Mouse (Mus musculus) layer of hippocampus, adult 11-12 months (tissue): ENCODE measurements at regions not wholly inside any gene's neighbourhood (a gene's known extent, or its start where the extent isn't known, plus 50 kb on each side); places are given as distances from the start of the nearest gene placed in this dataset.

Experiments
- DNase-seq: peaks from one replicate; pipeline ENCODE4 v3.0.0; 2022; ENCODE audit warnings: low spot score

GRCm38 (mm10) chr13:75647513-75647912 lies 59.0 kb upstream of the Ell2 start:
- no peak for DNase-seq

GRCm38 (mm10) chr13:75651941-75652340 lies 54.6 kb upstream of the Ell2 start:
- DNase-seq, result no peak

GRCm38 (mm10) chr13:75652966-75653365 lies 53.6 kb upstream of the Ell2 start:
- DNase-seq, result no peak
